Mouse (Mus musculus): ENCODE data around the gene Rhoq.

Gene Rhoq

GRCm38 (mm10) chr17:86962894-86963585, at the start of gene Rhoq:
Gene Rhoq, plus strand, starts transcription at chr17:86963082.
- DNase-seq (ENCODE audit: low spot score in 2 of 2), result peak; percentile 74 to 85

GRCm38 (mm10) chr17:86915540-86915939, 47.3 kb upstream of the Rhoq start:
- no peak for DNase-seq (ENCODE audit: low spot score in 2 of 2)

- DNase-seq (ENCODE audit: low spot score in 2 of 2), result no peak
Observed at GRCm38 (mm10) chr17:86917048-86917447, 45.8 kb upstream of the Rhoq start, which contains the start of gene Tmem247. Gene Tmem247, plus strand, starts transcription at chr17:86917348.

GRCm38 (mm10) chr17:86918786-86919185, 44.1 kb upstream of the Rhoq start:
- DNase-seq (ENCODE audit: low spot score in 2 of 2), result no peak

- DNase-seq (ENCODE audit: low spot score in 2 of 2), result no peak
Observed at GRCm38 (mm10) chr17:86919729-86920128, 43.2 kb upstream of the Rhoq start.

GRCm38 (mm10) chr17:86924679-86925078, 38.2 kb upstream of the Rhoq start:
- DNase-seq (ENCODE audit: low spot score in 2 of 2), result no peak

GRCm38 (mm10) chr17:86926836-86927235, 36.0 kb upstream of the Rhoq start:
- no peak for DNase-seq (ENCODE audit: low spot score in 2 of 2)

- no peak for DNase-seq (ENCODE audit: low spot score in 2 of 2)
Observed at GRCm38 (mm10) chr17:86929355-86929754, 33.5 kb upstream of the Rhoq start.

GRCm38 (mm10) chr17:86929981-86930380, 32.9 kb upstream of the Rhoq start:
- DNase-seq (ENCODE audit: low spot score in 2 of 2), result no peak

GRCm38 (mm10) chr17:86932896-86933295, 30.0 kb upstream of the Rhoq start:
- DNase-seq (ENCODE audit: low spot score in 2 of 2), result no peak

GRCm38 (mm10) chr17:86937064-86937463, 25.8 kb upstream of the Rhoq start:
- no peak for DNase-seq (ENCODE audit: low spot score in 2 of 2)

GRCm38 (mm10) chr17:86937497-86938155, 25.3 kb upstream of the Rhoq start:
- DNase-seq (ENCODE audit: low spot score in 2 of 2), result peak; percentile 59 to 77

- no peak for DNase-seq (ENCODE audit: low spot score in 2 of 2)
Observed at GRCm38 (mm10) chr17:86938683-86939082, 24.2 kb upstream of the Rhoq start.

GRCm38 (mm10) chr17:86942112-86942511, 20.8 kb upstream of the Rhoq start:
- DNase-seq (ENCODE audit: low spot score in 2 of 2), result no peak

- DNase-seq (ENCODE audit: low spot score in 2 of 2), result no peak
Observed at GRCm38 (mm10) chr17:86943158-86943557, 19.7 kb upstream of the Rhoq start.

GRCm38 (mm10) chr17:86946078-86946477, 16.8 kb upstream of the Rhoq start:
- DNase-seq (ENCODE audit: low spot score in 2 of 2), result no peak

- DNase-seq (ENCODE audit: low spot score in 2 of 2), result no peak
Observed at GRCm38 (mm10) chr17:86947840-86948796, 14.8 kb upstream of the Rhoq start, which contains the start of gene Atp6v1e2. Gene Atp6v1e2, minus strand, starts transcription at chr17:86947897.

- DNase-seq (ENCODE audit: low spot score in 2 of 2), result no peak
Observed at GRCm38 (mm10) chr17:86948801-86949200, 14.1 kb upstream of the Rhoq start.

GRCm38 (mm10) chr17:86957239-86957638, 5.6 kb upstream of the Rhoq start:
- DNase-seq (ENCODE audit: low spot score in 2 of 2), result no peak

- DNase-seq (ENCODE audit: low spot score in 2 of 2), result no peak
Observed at GRCm38 (mm10) chr17:86957968-86958367, 4.9 kb upstream of the Rhoq start.

- peak in 1 of 2 experiments; percentile 44 for DNase-seq (ENCODE audit: low spot score in 2 of 2)
Observed at GRCm38 (mm10) chr17:86961301-86961841, 1.5 kb upstream of the Rhoq start.

Measured in right cerebral cortex, adult 2 months (tissue).